Mouse (Mus musculus) liver, embryonic 13.5 days (tissue): ENCODE results near the gene 1700022I11Rik. TPM values are rescaled to one million over a fixed set of nuclear protein-coding genes. Genes with fewer than 3 reads are reported as not detected.

Experiments
- ATAC-seq: fragments of 200-750 bp; cut with Nextera tagmentation; 2 replicates; pipeline ENCODE4 v1.8.0; 2017; ENCODE audit warnings: low read depth, mild to moderate bottlenecking, moderate number of reproducible peaks, moderate library complexity
- DNase-seq: peaks from one replicate; pipeline ENCODE4 v3.0.0; 2022
- H3K27ac ChIP-seq: fragments of 300-500 bp; sonication (generic); 2 replicates; pipeline ENCODE4 v1.5.1; 2015; ENCODE audit warnings: moderate library complexity, mild to moderate bottlenecking, inconsistent platforms
- H3K27me3 ChIP-seq: fragments of 300-500 bp; sonication (generic); 2 replicates; pipeline ENCODE4 v1.6.1; 2015; ENCODE audit warnings: mild to moderate bottlenecking, inconsistent platforms
- H3K36me3 ChIP-seq: fragments of 300-500 bp; sonication (generic); 2 replicates; pipeline ENCODE4 v1.6.1; 2015; ENCODE audit warnings: mild to moderate bottlenecking, inconsistent platforms
- H3K4me1 ChIP-seq: fragments of 300-500 bp; sonication (generic); replicated peaks from 2 replicates; pipeline ENCODE4 v1.6.1; 2015; ENCODE audit warnings: inconsistent platforms
- H3K4me2 ChIP-seq: fragments of 300-500 bp; sonication (generic); 2 replicates; pipeline ENCODE4 v1.6.1; 2015; ENCODE audit warnings: inconsistent platforms, mild to moderate bottlenecking, moderate library complexity
- H3K4me3 ChIP-seq: fragments of 300-500 bp; sonication (generic); replicated peaks from 2 replicates; pipeline ENCODE4 v1.5.1; 2015; ENCODE audit warnings: mild to moderate bottlenecking, inconsistent platforms
- H3K9ac ChIP-seq: fragments of 300-500 bp; sonication (generic); 2 replicates; pipeline ENCODE4 v1.6.1; 2015; ENCODE audit warnings: mild to moderate bottlenecking, inconsistent platforms
- H3K9me3 ChIP-seq: fragments of 300-500 bp; sonication (generic); replicated peaks from 2 replicates; pipeline ENCODE4 v1.6.1; 2016; ENCODE audit warnings: inconsistent platforms
- WGBS: fragments of 180-500 bp; shearing (Covaris S2); methylation state at CpG from one replicate; pipeline ENCODE4 v1.1.7; 2015; ENCODE audit not compliant: insufficient replicate concordance; 5-methylcytosine and 5-hydroxymethylcytosine counted together
- polyA plus RNA-seq: library from polyadenylated mRNA; unstranded; fragments of >200 nt; fragmentation: Nextera tagmentation; extraction: Ambion mirVana; gene quantifications from 2 replicates; pipeline ENCODE4 v1.2.1, GENCODE M21; 2015

The 1700022I11Rik gene
- polyA plus RNA-seq, 1 experiment from 2014 or later: 0.13 TPM

DNA sequence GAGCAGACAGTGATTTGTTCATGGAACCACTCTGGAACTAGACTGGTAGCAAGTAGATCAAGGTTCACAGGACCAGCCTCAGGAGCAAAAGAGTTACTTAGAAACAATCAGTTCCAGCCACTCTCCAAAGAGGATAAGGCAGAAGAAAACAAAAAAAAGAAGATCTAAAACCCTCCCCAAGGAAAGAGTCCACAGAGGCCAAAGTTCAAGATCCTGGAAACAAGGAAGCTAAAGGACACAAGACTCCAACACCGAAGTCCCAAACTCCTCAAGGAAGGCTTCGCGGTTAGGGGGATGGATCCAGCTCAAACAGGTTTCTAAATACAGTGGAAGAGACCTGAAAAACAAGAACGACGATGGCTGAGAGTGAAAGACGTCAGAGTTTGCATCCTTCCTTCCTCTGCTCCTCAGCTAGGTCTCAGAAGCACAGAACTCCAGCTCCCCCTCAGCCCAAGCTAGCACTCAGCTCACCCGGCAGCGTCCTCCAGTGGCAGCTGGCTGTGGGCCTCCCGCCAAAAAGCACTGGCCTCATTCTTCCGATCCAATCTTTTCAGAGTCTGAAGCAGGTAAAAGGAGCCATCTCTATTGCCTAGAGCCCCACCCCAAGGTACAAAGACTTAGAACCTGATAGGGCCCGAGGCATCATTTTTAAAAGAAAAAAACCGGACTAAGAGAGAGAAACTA lies 33.5 kb downstream of the 1700022I11Rik start:
- H3K9me3 ChIP-seq: no peaks in the 10 kb centered on the region
- no peaks in the 10 kb centered on the region for H3K27me3 ChIP-seq
- no peak overlapping the region for H3K4me3 ChIP-seq
- peaks cover 29% of the 10 kb centered on the region for H3K36me3 ChIP-seq
- H3K4me1 ChIP-seq: peaks cover 22% of the 10 kb centered on the region
- no peak for DNase-seq
- 77% methylated on average over 12 of the region's 12 CpGs for WGBS
- no peak for ATAC-seq
- no peak overlapping the region for H3K27ac ChIP-seq
- H3K4me2 ChIP-seq: no peak overlapping the region
- H3K9ac ChIP-seq: no peak overlapping the region

DNA sequence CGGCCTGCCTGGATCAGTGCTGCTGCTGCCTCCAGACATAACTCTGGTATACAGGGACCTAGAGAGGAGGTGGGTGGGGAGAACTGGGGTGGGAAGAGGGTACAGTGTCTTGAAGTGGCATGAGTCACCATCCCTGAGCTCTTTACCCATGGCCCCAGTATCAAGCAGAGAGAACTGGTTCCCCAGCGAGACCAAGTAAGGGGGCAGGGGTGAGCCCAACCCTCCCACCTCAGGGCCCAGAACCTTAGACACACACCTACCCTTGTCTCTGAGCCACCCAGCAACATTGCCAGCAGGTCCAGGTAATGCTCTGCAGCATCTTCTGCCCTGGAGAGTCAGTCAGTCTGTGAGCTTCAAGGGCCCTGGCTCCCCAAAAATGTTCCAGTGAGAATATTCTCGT lies 35.5 kb downstream of the 1700022I11Rik start:
- H3K9ac ChIP-seq: no peak overlapping the region; the same call in 1 of the 2 replicates
- H3K36me3 ChIP-seq: peaks cover 23% of the 10 kb centered on the region

DNA sequence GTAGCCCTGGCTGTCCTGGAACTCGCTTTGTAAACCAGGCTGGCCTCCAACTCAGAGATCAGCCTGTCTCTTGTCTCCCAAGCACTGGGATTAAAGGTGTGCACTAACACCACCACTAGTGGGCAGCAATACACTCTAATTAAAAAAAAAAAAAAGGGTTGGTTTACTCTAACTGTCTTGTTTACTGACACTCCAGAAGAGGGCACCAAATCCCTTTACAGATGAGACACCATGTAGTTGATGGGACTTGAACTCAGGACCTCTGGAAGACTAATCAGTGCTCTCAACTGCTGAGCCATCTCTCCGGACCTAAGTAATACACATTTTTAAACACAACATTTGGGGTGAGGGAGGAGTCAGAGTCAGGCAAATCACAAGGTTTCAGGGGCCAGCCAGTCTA lies 36.4 kb downstream of the 1700022I11Rik start:
- H3K9me3 ChIP-seq: no peaks in the 10 kb centered on the region
- WGBS: 42% methylated on average over 2 of the region's 2 CpGs
- H3K27ac ChIP-seq: no peak overlapping the region
- no peaks in the 10 kb centered on the region for H3K27me3 ChIP-seq
- peaks cover 29% of the 10 kb centered on the region for H3K4me1 ChIP-seq
- no peak for ATAC-seq
- peak; percentile 38 for DNase-seq
- H3K4me2 ChIP-seq: no peak overlapping the region
- peaks cover 23% of the 10 kb centered on the region for H3K36me3 ChIP-seq
- H3K9ac ChIP-seq: no peak overlapping the region
- no peak overlapping the region for H3K4me3 ChIP-seq

More for the DNA sequence above, 35.5 kb downstream of the 1700022I11Rik start:
- no peak for ATAC-seq
- H3K27ac ChIP-seq: no peak overlapping the region
- DNase-seq: no peak
- H3K27me3 ChIP-seq: no peaks in the 10 kb centered on the region
- WGBS: 89% methylated on average over 3 of the region's 3 CpGs
- no peak overlapping the region for H3K4me3 ChIP-seq
- H3K9me3 ChIP-seq: no peaks in the 10 kb centered on the region
- no peak overlapping the region for H3K4me2 ChIP-seq
- peaks cover 29% of the 10 kb centered on the region for H3K4me1 ChIP-seq

DNA sequence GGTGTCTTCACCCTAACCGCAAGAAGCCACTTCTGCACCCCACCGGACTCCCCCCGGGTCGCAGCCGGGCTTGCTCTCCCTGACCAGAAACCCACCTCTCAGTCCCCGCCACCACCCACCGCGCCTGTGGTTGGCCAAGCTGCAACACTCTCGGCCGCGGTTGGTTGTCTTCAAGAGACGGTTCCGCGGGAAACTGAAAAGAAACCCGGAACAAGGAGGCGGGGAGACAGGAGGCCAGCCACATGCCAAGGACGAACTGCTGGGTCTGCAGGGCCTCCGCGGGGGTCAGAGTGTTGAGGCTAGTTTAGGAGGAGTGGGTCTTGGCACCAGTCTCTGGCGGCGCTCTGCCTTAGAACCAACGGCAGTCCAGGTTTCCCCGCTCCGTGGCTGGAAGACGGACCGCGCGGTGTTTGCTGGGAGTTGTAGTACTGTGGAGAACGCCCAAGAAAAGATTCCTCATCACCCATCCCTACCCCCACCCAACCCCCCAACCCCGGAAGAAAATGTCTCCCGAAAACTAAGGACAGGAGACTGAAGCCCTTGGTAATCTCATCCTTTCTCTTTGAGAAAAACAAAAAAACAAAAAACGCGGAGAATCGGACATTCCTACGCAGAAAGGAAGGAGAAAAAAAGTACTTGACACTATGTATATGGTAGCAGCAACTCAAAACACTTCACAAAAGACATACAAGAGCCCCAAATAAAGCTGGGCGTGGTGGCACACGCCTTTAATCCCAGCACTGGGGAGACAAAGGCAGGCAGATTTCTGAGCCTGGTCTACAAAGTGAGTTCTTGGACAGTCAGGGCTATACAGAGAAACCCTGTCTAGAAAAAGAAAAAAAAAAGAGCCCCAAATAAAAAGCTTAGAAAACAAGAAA lies 41.0 kb downstream of the 1700022I11Rik start, which contains the start of gene Fancg:
Gene Fancg (minus strand): TSS at position 346 of the 878 bp plus-strand sequence.
- H3K27ac ChIP-seq: peak within 1 kb of the TSS; percentile 74
- no peaks in the 10 kb centered on the region for H3K27me3 ChIP-seq
- peak within 1 kb of the TSS; percentile 86 for H3K9ac ChIP-seq
- H3K4me3 ChIP-seq: peak within 1 kb of the TSS; percentile 76
- WGBS: 1% methylated on average over 37 of the region's 37 CpGs
- DNase-seq (peak; percentile 73), ATAC-seq (peak; percentile 85)
- no peaks in the 10 kb centered on the region for H3K9me3 ChIP-seq
- H3K36me3 ChIP-seq: peaks cover 6% of the 10 kb centered on the region
- H3K4me1 ChIP-seq: peaks cover 27% of the 10 kb centered on the region
- peak within 1 kb of the TSS; percentile 86 for H3K4me2 ChIP-seq

DNA sequence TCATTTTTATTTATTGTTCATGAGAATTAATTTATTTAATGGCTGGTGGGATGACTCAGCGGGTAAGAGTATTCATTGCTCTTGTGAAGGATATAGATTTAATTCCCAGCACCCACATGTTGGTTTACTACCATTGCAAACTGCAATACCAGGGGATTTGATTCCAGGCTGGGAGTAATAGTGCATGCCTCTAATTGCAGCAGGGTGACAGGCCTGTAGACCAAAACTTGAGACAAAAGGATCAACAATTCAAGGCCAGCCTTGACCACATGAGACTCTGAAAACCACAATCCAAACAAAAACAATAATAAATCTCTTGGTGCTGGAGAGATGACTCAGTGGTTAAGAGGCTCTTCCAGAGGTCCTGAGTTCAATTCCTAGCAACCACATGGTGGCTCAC lies 42.7 kb downstream of the 1700022I11Rik start:
- Histone ChIP-seq H3K27me3 (no peaks in the 10 kb centered on the region), H3K27ac (no peak overlapping the region), H3K36me3 (peaks cover 5% of the 10 kb centered on the region; the same call in 1 of the 2 replicates), H3K4me3 (no peak overlapping the region), H3K9ac (no peak overlapping the region), H3K9me3 (no peaks in the 10 kb centered on the region), H3K4me1 (peaks cover 27% of the 10 kb centered on the region), H3K4me2 (no peak overlapping the region)
- WGBS: 90% methylated on average over 1 of the region's 1 CpGs
- ATAC-seq: no peak
- DNase-seq: no peak

DNA sequence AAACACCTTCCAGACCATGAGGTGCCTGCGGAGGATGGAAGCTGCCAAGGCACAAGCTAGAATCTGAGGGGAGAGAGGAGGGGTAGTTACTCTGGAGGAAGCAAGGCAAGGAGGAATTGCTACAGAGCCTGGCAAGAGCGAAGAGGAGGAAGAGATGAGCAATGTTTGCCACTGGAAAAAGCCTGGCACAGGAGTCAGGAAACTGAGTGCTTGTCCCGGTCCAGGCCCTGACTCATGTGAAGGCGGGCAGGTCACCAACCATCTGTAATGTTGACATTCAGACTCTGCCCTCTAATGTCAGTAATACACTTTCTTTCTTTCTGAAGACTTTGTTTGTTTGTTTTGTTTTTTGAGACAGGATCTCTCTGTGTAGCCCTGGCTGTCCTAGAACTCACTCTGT lies 48.8 kb downstream of the 1700022I11Rik start:
- WGBS: 84% methylated on average over 4 of the region's 4 CpGs
- H3K27me3 ChIP-seq: no peaks in the 10 kb centered on the region
- DNase-seq (no peak), ATAC-seq (no peak)
- peaks cover 64% of the 10 kb centered on the region for H3K36me3 ChIP-seq
- no peak overlapping the region for H3K4me2 ChIP-seq
- no peaks in the 10 kb centered on the region for H3K9me3 ChIP-seq
- H3K9ac ChIP-seq: no peak overlapping the region
- H3K27ac ChIP-seq: no peak overlapping the region
- H3K4me1 ChIP-seq: peaks cover 18% of the 10 kb centered on the region
- no peak overlapping the region for H3K4me3 ChIP-seq

DNA sequence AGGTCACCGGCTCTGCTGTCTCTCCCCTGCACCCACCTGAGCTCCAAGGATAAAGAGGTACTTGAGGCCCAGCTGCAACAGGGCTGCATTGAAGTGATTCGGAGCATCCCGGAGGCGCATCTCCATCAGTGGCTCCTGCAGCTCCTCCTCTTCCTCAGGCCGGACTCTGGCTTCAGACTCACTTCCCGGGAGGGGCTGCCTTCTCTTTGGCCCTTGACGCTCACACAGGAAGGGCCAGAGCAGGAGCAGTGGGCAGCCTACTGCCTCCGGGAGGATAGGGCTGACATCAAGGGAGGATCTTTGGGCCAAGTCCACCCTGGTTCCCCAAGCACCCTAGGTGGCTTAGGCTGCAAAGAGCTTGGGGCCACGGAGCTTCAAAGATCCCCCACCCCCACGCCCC lies 49.8 kb downstream of the 1700022I11Rik start:
- no peaks in the 10 kb centered on the region for H3K9me3 ChIP-seq
- no peak overlapping the region for H3K4me3 ChIP-seq
- ATAC-seq (no peak), DNase-seq (no peak)
- peaks cover 26% of the 10 kb centered on the region for H3K4me1 ChIP-seq
- H3K27me3 ChIP-seq: no peaks in the 10 kb centered on the region
- no peak overlapping the region for H3K27ac ChIP-seq
- H3K9ac ChIP-seq: no peak overlapping the region
- peaks cover 74% of the 10 kb centered on the region for H3K36me3 ChIP-seq
- 84% methylated on average over 10 of the region's 10 CpGs for WGBS
- H3K4me2 ChIP-seq: no peak overlapping the region

DNA sequence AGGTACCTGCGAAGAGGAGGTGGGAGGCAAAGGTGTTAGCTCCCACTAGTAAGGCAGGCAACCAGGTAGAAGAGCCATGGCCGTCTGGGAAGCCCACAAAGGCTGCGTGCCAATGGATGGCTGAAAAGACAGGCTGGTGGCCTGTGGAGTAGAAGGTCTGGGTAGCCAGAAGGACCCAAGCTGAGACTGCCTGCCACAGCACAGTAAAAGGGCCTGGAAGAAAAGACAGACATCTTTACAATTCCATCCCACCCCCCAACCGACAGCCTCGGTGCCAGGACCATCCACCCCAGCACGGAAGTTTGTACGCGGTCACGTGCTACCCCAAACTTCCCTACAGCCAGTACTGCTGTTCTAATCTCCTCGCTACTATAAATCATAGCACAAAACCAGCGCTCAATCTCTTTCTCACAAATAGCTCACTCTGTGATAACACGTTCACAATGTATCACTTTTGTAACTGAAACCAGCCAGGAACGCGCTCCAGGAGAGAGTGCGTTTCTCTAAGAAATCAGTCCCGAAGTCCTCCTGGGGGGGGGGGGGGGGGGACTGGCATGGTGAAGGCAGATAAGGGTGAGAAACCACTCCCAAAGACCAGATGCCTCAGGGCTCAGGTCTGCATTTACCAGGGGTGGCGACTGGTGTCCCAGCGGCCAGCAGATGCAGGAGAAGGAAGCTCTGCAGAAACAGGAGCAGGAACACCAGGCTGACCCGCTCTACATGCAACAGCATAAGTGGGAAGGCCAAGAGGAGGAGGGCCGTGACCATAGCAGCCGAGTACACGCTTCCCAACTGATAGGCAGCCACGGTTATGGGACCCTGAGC lies 50.4 kb downstream of the 1700022I11Rik start:
- Histone ChIP-seq H3K9ac (no peak overlapping the region), H3K27me3 (no peaks in the 10 kb centered on the region), H3K4me3 (no peak overlapping the region), H3K4me1 (peaks cover 33% of the 10 kb centered on the region), H3K9me3 (no peaks in the 10 kb centered on the region), H3K36me3 (peaks cover 75% of the 10 kb centered on the region), H3K4me2 (no peak overlapping the region), H3K27ac (peak overlapping the region; percentile 24; the same call in 1 of the 2 replicates)
- 61% methylated on average over 23 of the region's 23 CpGs for WGBS
- peak; percentile 61 for ATAC-seq
- no peak for DNase-seq

DNA sequence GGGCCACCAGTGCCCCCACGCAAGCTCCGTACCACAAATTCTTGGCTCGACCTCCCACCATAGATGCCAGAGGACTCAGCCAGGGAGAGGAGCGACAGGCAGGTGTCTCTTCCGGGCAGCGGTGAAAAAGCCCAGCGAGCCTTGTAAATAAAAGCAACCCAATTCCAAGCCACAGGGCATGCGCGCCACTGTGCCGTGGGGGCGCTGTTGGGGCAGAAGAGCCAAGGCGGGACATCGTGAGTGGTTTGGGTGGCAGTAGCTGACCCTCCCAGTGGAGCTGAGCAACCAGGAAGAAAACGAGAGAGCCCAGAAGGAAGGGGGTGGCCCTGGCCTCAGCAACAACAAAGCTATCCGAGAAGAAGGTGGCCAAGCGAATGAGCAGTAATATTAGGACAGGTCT lies 51.5 kb downstream of the 1700022I11Rik start:
- H3K27ac ChIP-seq: no peak overlapping the region
- H3K27me3 ChIP-seq: no peaks in the 10 kb centered on the region
- peaks cover 37% of the 10 kb centered on the region for H3K4me1 ChIP-seq
- ATAC-seq (no peak), DNase-seq (no peak)
- H3K4me2 ChIP-seq: no peak overlapping the region
- H3K4me3 ChIP-seq: no peak overlapping the region
- H3K9ac ChIP-seq: no peak overlapping the region
- H3K36me3 ChIP-seq: peaks cover 75% of the 10 kb centered on the region
- H3K9me3 ChIP-seq: no peaks in the 10 kb centered on the region
- WGBS: 89% methylated on average over 16 of the region's 16 CpGs

DNA sequence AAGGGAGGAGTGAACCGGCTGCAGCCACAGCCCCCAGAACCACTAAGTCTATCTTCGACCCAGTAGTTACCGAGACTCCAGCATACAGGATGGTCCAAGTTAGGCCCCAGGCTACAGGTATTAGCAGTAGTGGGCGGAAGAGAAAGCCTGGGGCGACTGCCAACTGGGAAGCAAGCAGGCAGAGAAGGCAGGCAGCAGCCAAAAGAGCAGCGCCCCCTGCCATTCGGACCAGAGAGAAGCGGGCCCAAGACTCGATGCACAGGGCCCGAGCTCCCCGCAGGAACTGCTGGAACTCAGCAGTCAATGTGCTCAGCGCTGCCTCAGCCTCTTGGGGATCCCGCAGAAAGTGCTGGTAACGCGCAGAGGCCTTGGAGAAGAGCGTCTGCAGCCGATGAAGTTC lies 51.9 kb downstream of the 1700022I11Rik start:
- ATAC-seq: no peak
- Histone ChIP-seq H3K9me3 (no peaks in the 10 kb centered on the region), H3K4me1 (peaks cover 41% of the 10 kb centered on the region), H3K9ac (no peak overlapping the region), H3K27me3 (no peaks in the 10 kb centered on the region), H3K27ac (no peak overlapping the region), H3K36me3 (peaks cover 77% of the 10 kb centered on the region), H3K4me3 (no peak overlapping the region), H3K4me2 (no peak overlapping the region)
- no peak for DNase-seq
- WGBS: 82% methylated on average over 17 of the region's 17 CpGs

DNA sequence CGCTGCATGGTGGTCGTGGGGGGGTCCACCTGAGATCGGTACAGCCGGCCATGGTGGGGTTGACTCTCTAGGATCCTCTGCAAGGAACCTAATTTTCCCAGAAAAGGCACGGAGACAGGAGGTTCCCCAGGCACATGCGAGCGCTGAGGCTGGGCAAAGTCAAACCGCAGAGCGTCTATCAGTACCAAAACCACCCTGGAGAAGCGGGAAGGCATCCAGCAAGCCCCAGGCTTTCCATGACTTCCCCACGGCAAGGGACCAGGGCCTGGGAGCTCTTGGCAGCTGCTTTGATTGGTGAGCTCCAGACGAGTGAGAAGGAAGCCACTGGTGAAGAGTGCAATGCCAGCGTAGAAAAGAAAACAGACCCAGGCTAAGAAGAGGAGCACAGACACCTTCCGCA lies 55.3 kb downstream of the 1700022I11Rik start:
- Histone ChIP-seq H3K27me3 (no peaks in the 10 kb centered on the region), H3K9ac (peak overlapping the region; percentile 79), H3K9me3 (no peaks in the 10 kb centered on the region), H3K36me3 (peaks cover 81% of the 10 kb centered on the region), H3K4me3 (peak overlapping the region; percentile 68), H3K27ac (peak overlapping the region; percentile 90), H3K4me2 (peak overlapping the region; percentile 89), H3K4me1 (peaks cover 45% of the 10 kb centered on the region)
- ATAC-seq: no peak
- DNase-seq: no peak
- WGBS: 75% methylated on average over 14 of the region's 14 CpGs
